Mouse (Mus musculus): ENCODE results near the gene Drc1. TPM values are rescaled to one million over a fixed set of nuclear protein-coding genes. Genes with fewer than 3 reads are reported as not detected.

Drc1 gene
- 0.22 and 0.28 TPM in 2 replicates for polyA plus RNA-seq (2012; rRNA removed)

GRCm38 (mm10) chr5:30281291-30281732, at the start of gene Drc1:
Drc1 (plus strand) TSS chr5:30281388.

GRCm38 (mm10) chr5:30232271-30232971, 48.8 kb upstream of the Drc1 start, which contains the start of gene Selenoi:
Selenoi (plus strand) TSS chr5:30232581.

Other genes with a start within 250 kb of the Drc1 start
- gene Tyms, start 207.8 kb upstream of the Drc1 start, polyA plus RNA-seq (2012; rRNA removed) = 39.7 and 63.0 TPM in 2 replicates
- 0.12 and 0.14 TPM in 2 replicates for gene Garem2, start 176.2 kb upstream of the Drc1 start, polyA plus RNA-seq (2012; rRNA removed)
- gene 3110082J24Rik, start 175.3 kb upstream of the Drc1 start, polyA plus RNA-seq (2012; rRNA removed) = not detected in 2 replicates
- 60.8 and 65.7 TPM in 2 replicates for gene Hadha, start 126.2 kb upstream of the Drc1 start, polyA plus RNA-seq (2012; rRNA removed)
- 103 and 104 TPM in 2 replicates for gene Hadhb, start 126.1 kb upstream of the Drc1 start, polyA plus RNA-seq (2012; rRNA removed)
- gene Adgrf3, start 75.7 kb upstream of the Drc1 start, polyA plus RNA-seq (2012; rRNA removed) = 0.19 and 0.23 TPM in 2 replicates
- 42.4 and 55.3 TPM in 2 replicates for gene Selenoi, start 48.8 kb upstream of the Drc1 start, polyA plus RNA-seq (2012; rRNA removed)
- 0.01 and 0.05 TPM in 2 replicates for gene Otof, start 180.5 kb downstream of the Drc1 start, polyA plus RNA-seq (2012; rRNA removed)
- 0.17 TPM in 1 of 2 replicates, not detected in the other for gene 1700001C02Rik, start 184.7 kb downstream of the Drc1 start, polyA plus RNA-seq (2012; rRNA removed)